Mouse (Mus musculus) limb, embryonic 13.5 days (tissue): ENCODE measurements at regions not wholly inside any gene's neighbourhood (a gene's known extent, or its start where the extent isn't known, plus 50 kb on each side); places are given as distances from the start of the nearest gene placed in this dataset.

ENCODE experiments used
- ATAC-seq: fragments of 200-750 bp; cut with Nextera tagmentation; 2 replicates; pipeline ENCODE4 v1.8.0; 2017; ENCODE audit warnings: low read depth, moderate number of reproducible peaks, moderate TSS enrichment; ENCODE audit not compliant: low FRiP score
- H3K27ac ChIP-seq: fragments of 300-500 bp; sonication (generic); 2 replicates; pipeline ENCODE4 v1.5.1; 2015; ENCODE audit warnings: inconsistent platforms, mild to moderate bottlenecking, moderate library complexity
- H3K27me3 ChIP-seq: fragments of 300-500 bp; sonication (generic); 2 replicates; pipeline ENCODE4 v1.6.1; 2015; ENCODE audit warnings: mild to moderate bottlenecking, inconsistent platforms
- H3K36me3 ChIP-seq: fragments of 300-500 bp; sonication (generic); 2 replicates; pipeline ENCODE4 v1.6.1; 2015; ENCODE audit warnings: inconsistent platforms, mild to moderate bottlenecking, moderate library complexity
- H3K4me1 ChIP-seq: fragments of 300-500 bp; sonication (generic); 2 replicates; pipeline ENCODE4 v1.6.1; 2015; ENCODE audit warnings: inconsistent platforms
- H3K4me2 ChIP-seq: fragments of 300-500 bp; sonication (generic); replicated peaks from 2 replicates; pipeline ENCODE4 v1.6.1; 2015; ENCODE audit warnings: inconsistent platforms, mild to moderate bottlenecking, moderate library complexity
- H3K4me3 ChIP-seq: fragments of 300-500 bp; sonication (generic); 2 replicates; pipeline ENCODE4 v1.5.1; 2015; ENCODE audit warnings: moderate library complexity, mild to moderate bottlenecking, inconsistent platforms
- H3K9ac ChIP-seq: fragments of 300-500 bp; sonication (generic); 2 replicates; pipeline ENCODE4 v1.6.1; 2015; ENCODE audit warnings: mild to moderate bottlenecking, inconsistent platforms
- H3K9me3 ChIP-seq: fragments of 300-500 bp; sonication (generic); 2 replicates; pipeline ENCODE4 v1.6.1; 2016; ENCODE audit warnings: inconsistent platforms
- WGBS: fragments of 180-500 bp; shearing (Covaris S2); methylation state at CpG from one replicate; pipeline ENCODE4 v1.1.7; 2015; 5-methylcytosine and 5-hydroxymethylcytosine counted together

- Histone ChIP-seq H3K27ac (no peak overlapping the region), H3K27me3 (no peaks in the 10 kb centered on the region), H3K9ac (no peak overlapping the region), H3K4me1 (no peaks in the 10 kb centered on the region), H3K36me3 (no peaks in the 10 kb centered on the region), H3K4me2 (no peak overlapping the region), H3K4me3 (no peak overlapping the region), H3K9me3 (no peaks in the 10 kb centered on the region)
- WGBS: 52% methylated on average over 3 of the region's 3 CpGs
- ATAC-seq: no peak
Observed at GRCm38 (mm10) chr2:138838846-138839245, 582.5 kb downstream of the Btbd3 start.

GRCm38 (mm10) chr2:138859121-138859520 is 602.8 kb downstream of the Btbd3 start:
- no peaks in the 10 kb centered on the region for H3K27me3 ChIP-seq
- no peaks in the 10 kb centered on the region for H3K9me3 ChIP-seq
- no peak overlapping the region for H3K9ac ChIP-seq
- no peak overlapping the region for H3K27ac ChIP-seq
- no peaks in the 10 kb centered on the region for H3K4me1 ChIP-seq
- ATAC-seq: no peak
- no peak overlapping the region for H3K4me2 ChIP-seq
- no peak overlapping the region for H3K4me3 ChIP-seq
- H3K36me3 ChIP-seq: no peaks in the 10 kb centered on the region

GRCm38 (mm10) chr2:138896563-138896962 is 597.1 kb upstream of the Sptlc3 start:
- H3K9me3 ChIP-seq: no peaks in the 10 kb centered on the region
- no peak overlapping the region for H3K27ac ChIP-seq
- H3K4me2 ChIP-seq: no peak overlapping the region
- ATAC-seq: no peak
- H3K4me3 ChIP-seq: no peak overlapping the region
- 64% methylated on average over 3 of the region's 3 CpGs for WGBS
- H3K36me3 ChIP-seq: no peaks in the 10 kb centered on the region
- no peaks in the 10 kb centered on the region for H3K4me1 ChIP-seq
- H3K9ac ChIP-seq: no peak overlapping the region
- H3K27me3 ChIP-seq: no peaks in the 10 kb centered on the region

GRCm38 (mm10) chr2:138897101-138897500 is 596.6 kb upstream of the Sptlc3 start:
- Histone ChIP-seq H3K27ac (no peak overlapping the region), H3K4me2 (no peak overlapping the region), H3K4me3 (no peak overlapping the region), H3K9ac (no peak overlapping the region), H3K27me3 (no peaks in the 10 kb centered on the region), H3K36me3 (no peaks in the 10 kb centered on the region), H3K9me3 (no peaks in the 10 kb centered on the region), H3K4me1 (no peaks in the 10 kb centered on the region)
- ATAC-seq: no peak
- 14% methylated on average over 3 of the region's 3 CpGs for WGBS

- Histone ChIP-seq H3K36me3 (no peaks in the 10 kb centered on the region), H3K4me1 (no peaks in the 10 kb centered on the region), H3K9me3 (no peaks in the 10 kb centered on the region), H3K27ac (no peak overlapping the region), H3K4me2 (no peak overlapping the region), H3K27me3 (no peaks in the 10 kb centered on the region), H3K9ac (no peak overlapping the region), H3K4me3 (no peak overlapping the region)
- 74% methylated on average over 2 of the region's 2 CpGs for WGBS
- no peak for ATAC-seq
Observed at GRCm38 (mm10) chr2:138937165-138937564, 556.5 kb upstream of the Sptlc3 start.

GRCm38 (mm10) chr2:138939367-138939766 is 554.3 kb upstream of the Sptlc3 start:
- no peak for ATAC-seq
- 86% methylated on average over 2 of the region's 2 CpGs for WGBS
- Histone ChIP-seq H3K9me3 (no peaks in the 10 kb centered on the region), H3K9ac (no peak overlapping the region), H3K36me3 (no peaks in the 10 kb centered on the region), H3K4me1 (no peaks in the 10 kb centered on the region), H3K4me3 (no peak overlapping the region), H3K4me2 (no peak overlapping the region), H3K27ac (no peak overlapping the region), H3K27me3 (no peaks in the 10 kb centered on the region)

GRCm38 (mm10) chr2:138966110-138966790 is 527.5 kb upstream of the Sptlc3 start:
- Histone ChIP-seq H3K4me3 (no peak overlapping the region), H3K4me2 (no peak overlapping the region), H3K36me3 (no peaks in the 10 kb centered on the region), H3K4me1 (no peaks in the 10 kb centered on the region), H3K9me3 (no peaks in the 10 kb centered on the region), H3K27ac (no peak overlapping the region), H3K27me3 (no peaks in the 10 kb centered on the region), H3K9ac (no peak overlapping the region)
- 56% methylated on average over 3 of the region's 3 CpGs for WGBS
- ATAC-seq: no peak

GRCm38 (mm10) chr2:138974548-138974947 is 519.2 kb upstream of the Sptlc3 start:
- H3K9me3 ChIP-seq: no peaks in the 10 kb centered on the region
- ATAC-seq: no peak
- WGBS: 51% methylated on average over 2 of the region's 2 CpGs
- no peaks in the 10 kb centered on the region for H3K36me3 ChIP-seq
- H3K9ac ChIP-seq: no peak overlapping the region
- no peaks in the 10 kb centered on the region for H3K27me3 ChIP-seq
- H3K4me2 ChIP-seq: no peak overlapping the region
- H3K4me1 ChIP-seq: no peaks in the 10 kb centered on the region
- no peak overlapping the region for H3K4me3 ChIP-seq
- H3K27ac ChIP-seq: no peak overlapping the region

GRCm38 (mm10) chr2:138990031-138990430 is 503.7 kb upstream of the Sptlc3 start:
- Histone ChIP-seq H3K27ac (no peak overlapping the region), H3K36me3 (no peaks in the 10 kb centered on the region), H3K9ac (no peak overlapping the region), H3K4me1 (no peaks in the 10 kb centered on the region), H3K27me3 (no peaks in the 10 kb centered on the region), H3K4me3 (no peak overlapping the region), H3K9me3 (no peaks in the 10 kb centered on the region), H3K4me2 (no peak overlapping the region)
- no peak for ATAC-seq
- WGBS: 39% methylated on average over 1 of the region's 1 CpGs

- Histone ChIP-seq H3K27ac (no peak overlapping the region; the same call in 1 of the 2 replicates), H3K9ac (no peak overlapping the region), H3K36me3 (no peaks in the 10 kb centered on the region), H3K4me2 (no peak overlapping the region), H3K4me3 (no peak overlapping the region), H3K4me1 (no peaks in the 10 kb centered on the region; the same call in none of the 2 replicates), H3K9me3 (no peaks in the 10 kb centered on the region), H3K27me3 (no peaks in the 10 kb centered on the region)
- ATAC-seq: peak; percentile 90
- 42% methylated on average over 5 of the region's 5 CpGs for WGBS
Observed at GRCm38 (mm10) chr2:139032105-139032812, 461.5 kb upstream of the Sptlc3 start.

GRCm38 (mm10) chr2:139034800-139035199 is 458.9 kb upstream of the Sptlc3 start:
- Histone ChIP-seq H3K36me3 (no peaks in the 10 kb centered on the region), H3K9me3 (no peaks in the 10 kb centered on the region), H3K9ac (no peak overlapping the region), H3K27ac (no peak overlapping the region), H3K27me3 (no peaks in the 10 kb centered on the region), H3K4me3 (no peak overlapping the region), H3K4me2 (no peak overlapping the region), H3K4me1 (no peaks in the 10 kb centered on the region; the same call in none of the 2 replicates)
- no peak for ATAC-seq
- WGBS: 80% methylated on average over 3 of the region's 3 CpGs

GRCm38 (mm10) chr2:139041671-139042273 is 451.9 kb upstream of the Sptlc3 start:
- Histone ChIP-seq H3K4me3 (no peak overlapping the region), H3K9me3 (no peaks in the 10 kb centered on the region)
- no peak for ATAC-seq

More at GRCm38 (mm10) chr2:139041671-139042273, 451.9 kb upstream of the Sptlc3 start:
- Histone ChIP-seq H3K4me1 (no peaks in the 10 kb centered on the region), H3K36me3 (no peaks in the 10 kb centered on the region), H3K27me3 (no peaks in the 10 kb centered on the region), H3K27ac (no peak overlapping the region), H3K9ac (no peak overlapping the region), H3K4me2 (no peak overlapping the region)
- 78% methylated on average over 3 of the region's 3 CpGs for WGBS
